Comparison of ENCODE assay signal across 8 mouse cellular contexts in the genomic region with DNA sequence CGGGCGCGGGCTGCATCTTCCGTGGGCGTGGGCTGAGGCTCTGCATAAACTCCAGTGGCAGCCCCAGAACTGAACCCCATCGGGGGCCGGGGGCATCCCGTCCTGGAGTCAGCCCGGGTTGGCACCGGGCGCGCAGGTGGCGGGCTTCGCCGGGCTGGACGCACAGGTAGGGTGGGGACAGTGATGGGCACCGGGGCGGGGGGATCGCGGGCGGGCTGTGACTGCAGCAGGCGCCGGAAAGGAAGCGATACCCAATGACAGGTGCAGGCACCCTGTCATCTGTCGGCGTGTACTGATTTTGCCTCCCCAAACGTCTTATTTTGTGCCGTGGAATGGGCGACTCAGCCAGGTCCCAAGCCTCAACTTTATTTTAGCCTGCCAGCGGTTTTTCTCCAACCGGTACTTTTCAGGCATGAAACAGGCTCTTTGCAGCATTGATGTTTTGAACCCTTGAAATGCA. TPM values are rescaled to one million over a fixed set of nuclear protein-coding genes. Genes with fewer than 3 reads are reported as not detected.
DNase-seq lines count a peak whose midpoint lies in the region; ATAC-seq and TF ChIP-seq lines count a peak whose summit lies in the region.

No protein-coding gene starts in this region.

- peak overlapping the region; percentile 93 for H3K4me3 ChIP-seq in kidney, embryonic 14.5 days (ENCODE audit: low read length)
- H3K4me3 ChIP-seq in bone marrow, adult 2 months (replicated peaks; ENCODE audit: control insufficient read depth, low read depth, low read length): peak overlapping the region; percentile 75
- peak overlapping the region; percentile 97 for H3K4me3 ChIP-seq in hindbrain, embryonic 13.5 days
- H3K4me3 ChIP-seq in midbrain, embryonic 14.5 days (replicated peaks; ENCODE audit: low read depth, low read length): peak overlapping the region; percentile 96

- no peak for DNase-seq in kidney, adult 9 months
- DNase-seq in midbrain, embryonic 14.5 days: no peak
- no peak for DNase-seq in gastrocnemius, postnatal 4 days (ENCODE audit: low spot score in 2 of 2)
- no peak for DNase-seq in embryo, embryonic 9.5 days (ENCODE audit: extremely low spot score)
- DNase-seq in urinary bladder, postnatal 10 days (ENCODE audit: low spot score): no peak

- H3K9me3 ChIP-seq in kidney, embryonic 14.5 days (ENCODE audit: control insufficient read depth, low read length): no peaks in the 10 kb centered on the region
- no peaks in the 10 kb centered on the region for H3K9me3 ChIP-seq in hindbrain, embryonic 13.5 days
- H3K9me3 ChIP-seq in midbrain, embryonic 14.5 days (ENCODE audit: control insufficient read depth, low read length): no peaks in the 10 kb centered on the region

- WGBS in kidney, embryonic 14.5 days: 2% methylated on average over 31 of the region's 31 CpGs
- WGBS in bone marrow, adult 2 months: under 1% methylated on average over 31 of the region's 31 CpGs
- 3% methylated on average over 31 of the region's 31 CpGs for WGBS in hindbrain, embryonic 13.5 days
- WGBS in midbrain, embryonic 14.5 days: 2% methylated on average over 31 of the region's 31 CpGs

- peak overlapping the region; percentile 74 for H3K9ac ChIP-seq in kidney, embryonic 14.5 days (ENCODE audit: low read depth, low read length)
- H3K9ac ChIP-seq in hindbrain, embryonic 13.5 days: peak overlapping the region; percentile 99
- peak overlapping the region; percentile 94 for H3K9ac ChIP-seq in midbrain, embryonic 14.5 days (replicated peaks; ENCODE audit: low read length)

- ATAC-seq in kidney, embryonic 14.5 days (ENCODE audit: low FRiP score, low TSS enrichment): no peak
- ATAC-seq in hindbrain, embryonic 13.5 days (ENCODE audit: low FRiP score): no peak
- no peak for ATAC-seq in midbrain, embryonic 14.5 days (ENCODE audit: low FRiP score, low TSS enrichment)

- peaks cover 6% of the 10 kb centered on the region for H3K4me1 ChIP-seq in kidney, embryonic 14.5 days (ENCODE audit: control insufficient read depth, insufficient read depth, low read length)
- no peaks in the 10 kb centered on the region; the same call in 1 of the 2 replicates for H3K4me1 ChIP-seq in bone marrow, adult 2 months (ENCODE audit: control insufficient read depth, insufficient read depth, low read length)
- H3K4me1 ChIP-seq in hindbrain, embryonic 13.5 days (replicated peaks): peaks cover 28% of the 10 kb centered on the region
- 0 out of 2 replicates have a peak, but pooled peaks cover 11% of the 10 kb centered on the region for H3K4me1 ChIP-seq in midbrain, embryonic 14.5 days (ENCODE audit: control insufficient read depth, insufficient read depth, low read length)

- H3K4me2 ChIP-seq in kidney, embryonic 14.5 days (replicated peaks; ENCODE audit: low read depth, low read length): peak overlapping the region; percentile 93
- H3K4me2 ChIP-seq in hindbrain, embryonic 13.5 days: peak overlapping the region; percentile 90
- peak overlapping the region; percentile 88 for H3K4me2 ChIP-seq in midbrain, embryonic 14.5 days (ENCODE audit: low read length)

- H3K27ac ChIP-seq in kidney, embryonic 14.5 days (ENCODE audit: low read depth, low read length): peak overlapping the region; percentile 95
- H3K27ac ChIP-seq in bone marrow, adult 2 months (ENCODE audit: control insufficient read depth, insufficient read depth, low read depth, low read length, poor library complexity): peak overlapping the region; percentile 90
- peak overlapping the region; percentile 99 for H3K27ac ChIP-seq in hindbrain, embryonic 13.5 days
- H3K27ac ChIP-seq in midbrain, embryonic 14.5 days (replicated peaks; ENCODE audit: low read depth, low read length): peak overlapping the region; percentile 100

- peaks cover 16% of the 10 kb centered on the region; the same call in 1 of the 2 replicates for H3K36me3 ChIP-seq in kidney, embryonic 14.5 days (ENCODE audit: control insufficient read depth, insufficient read depth, low read length)
- peaks cover 7% of the 10 kb centered on the region; the same call in 1 of the 2 replicates for H3K36me3 ChIP-seq in hindbrain, embryonic 13.5 days
- H3K36me3 ChIP-seq in midbrain, embryonic 14.5 days (ENCODE audit: control insufficient read depth, insufficient read depth, low read length): peaks cover 19% of the 10 kb centered on the region

- no peaks in the 10 kb centered on the region for H3K27me3 ChIP-seq in kidney, embryonic 14.5 days (ENCODE audit: control insufficient read depth, insufficient read depth, low read length)
- no peaks in the 10 kb centered on the region for H3K27me3 ChIP-seq in hindbrain, embryonic 13.5 days
- no peaks in the 10 kb centered on the region for H3K27me3 ChIP-seq in midbrain, embryonic 14.5 days (ENCODE audit: control insufficient read depth, insufficient read depth, low read length)

- no peak for TF ChIP-seq CTCF in bone marrow, adult 2 months (IDR thresholded peaks at IDR 0.05; ENCODE audit: control insufficient read depth, insufficient read depth, low read length)

- TF ChIP-seq POLR2A in bone marrow, adult 2 months (IDR thresholded peaks at IDR 0.05; ENCODE audit: borderline replicate concordance, control insufficient read depth, low read depth, low read length): 0 out of 2 replicates have a peak, but pooled peaks have one; percentile 1

RNA-seq across cellular contexts. Expression of gene Slc35e2, which starts 0.8 kb away (rescaled TPM):
- 7.7 and 10.3 TPM in 2 replicates for polyA plus RNA-seq in kidney, embryonic 14.5 days (2014; fragmentation: Nextera tagmentation; extraction: Ambion mirVana)
- polyA plus RNA-seq in bone marrow, adult 2 months (2011; ENCODE audit: insufficient read depth, insufficient read length, low replicate concordance, missing spikeins): 7.4 and 8.4 TPM in 2 replicates
- 15.1 and 15.9 TPM in 2 replicates for polyA plus RNA-seq in hindbrain, embryonic 13.5 days (2015; fragmentation: Nextera tagmentation; extraction: Ambion mirVana)
- polyA plus RNA-seq in midbrain, embryonic 14.5 days (2014; fragmentation: Nextera tagmentation; extraction: Ambion mirVana): 15.6 and 19.9 TPM in 2 replicates
- 10 to 100 TPM; 12.0 to 13.0 TPM for total RNA-seq in gastrocnemius, postnatal 4 days (2021)

RNA-seq across cellular contexts. Expression of gene Cdk11b, which starts 22.6 kb away (rescaled TPM):
- polyA plus RNA-seq in kidney, embryonic 14.5 days (2014; fragmentation: Nextera tagmentation; extraction: Ambion mirVana): 51.9 and 57.0 TPM in 2 replicates
- 132 and 202 TPM in 2 replicates for polyA plus RNA-seq in bone marrow, adult 2 months (2011; ENCODE audit: insufficient read depth, insufficient read length, low replicate concordance, missing spikeins)
- polyA plus RNA-seq in hindbrain, embryonic 13.5 days (2015; fragmentation: Nextera tagmentation; extraction: Ambion mirVana): 65.2 and 65.8 TPM in 2 replicates
- polyA plus RNA-seq in midbrain, embryonic 14.5 days (2014; fragmentation: Nextera tagmentation; extraction: Ambion mirVana): 49.4 and 49.9 TPM in 2 replicates
- total RNA-seq in gastrocnemius, postnatal 4 days (2021): 10 to 100 TPM; 35.8 to 44.0 TPM

RNA-seq across cellular contexts. Expression of gene Nadk, which starts 39.8 kb away (rescaled TPM):
- 58.7 and 99.9 TPM in 2 replicates for polyA plus RNA-seq in kidney, embryonic 14.5 days (2014; fragmentation: Nextera tagmentation; extraction: Ambion mirVana)
- 28.2 and 52.6 TPM in 2 replicates for polyA plus RNA-seq in bone marrow, adult 2 months (2011; ENCODE audit: insufficient read depth, insufficient read length, low replicate concordance, missing spikeins)
- 82.5 and 84.5 TPM in 2 replicates for polyA plus RNA-seq in hindbrain, embryonic 13.5 days (2015; fragmentation: Nextera tagmentation; extraction: Ambion mirVana)
- 70.4 and 95.1 TPM in 2 replicates for polyA plus RNA-seq in midbrain, embryonic 14.5 days (2014; fragmentation: Nextera tagmentation; extraction: Ambion mirVana)
- total RNA-seq in gastrocnemius, postnatal 4 days (2021): 10 to 100 TPM; 31.8 to 33.1 TPM

RNA-seq across cellular contexts. Expression of gene Gm10563, which starts 43.2 kb away (rescaled TPM):
- not detected in 2 replicates for polyA plus RNA-seq in kidney, embryonic 14.5 days (2014; fragmentation: Nextera tagmentation; extraction: Ambion mirVana)
- not detected in 2 replicates for polyA plus RNA-seq in bone marrow, adult 2 months (2011; ENCODE audit: insufficient read depth, insufficient read length, low replicate concordance, missing spikeins)
- polyA plus RNA-seq in hindbrain, embryonic 13.5 days (2015; fragmentation: Nextera tagmentation; extraction: Ambion mirVana): not detected in 2 replicates
- not detected in 2 replicates for polyA plus RNA-seq in midbrain, embryonic 14.5 days (2014; fragmentation: Nextera tagmentation; extraction: Ambion mirVana)
- total RNA-seq in gastrocnemius, postnatal 4 days (2021): not detected

RNA-seq across cellular contexts. Expression of gene Mmp23, which starts 51.2 kb away (rescaled TPM):
- 28.9 and 43.1 TPM in 2 replicates for polyA plus RNA-seq in kidney, embryonic 14.5 days (2014; fragmentation: Nextera tagmentation; extraction: Ambion mirVana)
- polyA plus RNA-seq in bone marrow, adult 2 months (2011; ENCODE audit: insufficient read depth, insufficient read length, low replicate concordance, missing spikeins): 5.6 and 6.9 TPM in 2 replicates
- 3.9 and 4.5 TPM in 2 replicates for polyA plus RNA-seq in hindbrain, embryonic 13.5 days (2015; fragmentation: Nextera tagmentation; extraction: Ambion mirVana)
- polyA plus RNA-seq in midbrain, embryonic 14.5 days (2014; fragmentation: Nextera tagmentation; extraction: Ambion mirVana): 2.5 and 3.9 TPM in 2 replicates
- total RNA-seq in gastrocnemius, postnatal 4 days (2021): 10 to 100 TPM; 30.1 to 37.9 TPM
